Mouse (Mus musculus): ENCODE data around the gene Pacrg.

GRCm38 (mm10) chr17:10430831-10431230 lies 409.3 kb downstream of the Pacrg start:
- TF ChIP-seq CTCF (IDR thresholded peaks at IDR 0.05; ENCODE audit: low read depth, low read length) (no peak), GATA1 (IDR thresholded peaks at IDR 0.05; ENCODE audit: borderline replicate concordance, low read length) (no peak), POLR2AphosphoS5 (IDR thresholded peaks at IDR 0.05; ENCODE audit: insufficient replicate concordance, low read depth, low read length) (no peak)

Data from G1E (cell line).